Mouse (Mus musculus) embryo, embryonic 10 days (tissue): ENCODE measurements around the gene Gm21970.
"Not testable (repeated sequence)": the region's sequence is repeated elsewhere in the genome, so short reads cannot be mapped to it uniquely, and the experiment has no call there.

ENCODE experiments used
- DNase-seq: peaks from one replicate; pipeline ENCODE4 v3.0.0-alpha.2; 2015; ENCODE audit warnings: low spot score

Gene Gm21970

DNA sequence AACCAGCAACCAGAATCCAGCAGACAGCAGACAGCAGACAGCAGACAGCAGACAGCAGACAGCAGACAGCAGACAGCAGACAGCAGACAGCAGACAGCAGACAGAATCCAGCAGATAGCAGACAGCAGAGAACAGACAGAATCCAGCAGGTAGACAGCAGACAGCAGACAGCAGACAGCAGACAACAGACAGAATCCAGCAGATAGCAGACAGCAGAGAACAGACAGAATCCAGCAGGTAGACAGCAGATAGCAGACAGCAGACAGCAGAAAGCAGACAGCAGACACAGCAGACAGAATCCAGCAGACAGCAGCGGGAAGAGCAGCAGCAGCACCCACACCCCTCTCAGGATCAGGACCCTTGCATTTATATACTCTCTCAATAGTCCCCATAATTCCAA, 47.1 kb downstream of the Gm21970 start:
- not testable (repeated sequence) for DNase-seq

DNA sequence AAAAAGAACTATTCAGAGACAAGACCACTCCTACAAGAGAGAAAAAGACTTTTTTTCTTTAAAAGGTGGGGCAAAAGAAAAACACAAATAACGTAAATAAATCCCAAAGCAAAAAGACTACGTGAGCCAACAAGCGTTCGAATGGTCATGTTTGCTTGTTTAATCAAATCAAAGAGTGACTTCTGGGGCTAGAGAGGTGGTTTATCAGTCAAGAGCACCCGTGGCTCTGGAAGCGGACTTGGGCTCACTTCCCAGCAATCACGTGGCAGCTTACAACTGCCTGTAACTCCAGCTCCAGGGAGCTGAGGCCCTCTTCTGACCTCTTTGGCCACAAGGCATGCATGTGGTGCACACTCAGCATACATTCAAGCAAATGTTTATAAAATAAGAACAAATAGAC, 49.8 kb downstream of the Gm21970 start:
- DNase-seq: peak; percentile 25

DNA sequence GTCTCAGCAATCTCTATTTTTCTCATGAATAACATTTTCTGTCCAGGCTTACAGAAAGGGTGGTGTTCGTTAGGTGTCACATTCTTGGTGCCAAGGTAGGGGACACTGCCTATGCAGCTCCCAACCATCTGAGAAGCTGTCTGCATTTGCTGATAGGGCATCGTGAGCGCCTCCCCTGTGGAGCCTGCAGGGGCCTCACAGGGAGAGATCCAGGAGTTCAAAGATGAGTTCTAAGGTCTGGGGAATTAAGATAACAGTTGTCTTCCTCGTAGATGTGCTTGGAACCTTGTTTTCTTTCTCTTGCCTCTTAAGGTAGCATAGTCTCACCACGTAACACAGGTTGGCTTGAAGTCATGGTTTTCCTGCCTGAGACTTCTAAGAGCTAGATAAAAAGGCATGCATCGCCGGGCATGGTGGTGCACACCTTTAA, 50.3 kb downstream of the Gm21970 start:
- DNase-seq: no peak

DNA sequence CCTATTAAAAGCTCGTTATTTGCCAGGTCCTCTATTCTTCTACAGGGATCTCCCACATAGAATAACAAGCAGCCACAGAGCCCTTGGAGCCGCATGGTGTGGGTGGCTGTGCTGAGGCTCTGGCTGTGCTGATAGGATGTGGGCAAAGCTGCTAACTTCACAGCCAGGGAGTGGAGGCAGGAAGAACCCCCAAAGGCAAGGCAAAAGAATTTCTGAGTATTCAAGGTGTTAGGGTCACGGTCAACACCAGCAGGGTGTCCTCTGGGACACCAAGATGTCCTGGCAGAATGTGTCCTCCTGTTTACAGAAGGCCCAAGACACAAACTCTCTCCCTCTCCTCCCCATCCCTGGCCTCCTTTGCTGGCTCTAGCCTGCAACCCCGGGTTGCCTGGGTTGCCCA, 50.9 kb downstream of the Gm21970 start:
- DNase-seq: no peak

DNA sequence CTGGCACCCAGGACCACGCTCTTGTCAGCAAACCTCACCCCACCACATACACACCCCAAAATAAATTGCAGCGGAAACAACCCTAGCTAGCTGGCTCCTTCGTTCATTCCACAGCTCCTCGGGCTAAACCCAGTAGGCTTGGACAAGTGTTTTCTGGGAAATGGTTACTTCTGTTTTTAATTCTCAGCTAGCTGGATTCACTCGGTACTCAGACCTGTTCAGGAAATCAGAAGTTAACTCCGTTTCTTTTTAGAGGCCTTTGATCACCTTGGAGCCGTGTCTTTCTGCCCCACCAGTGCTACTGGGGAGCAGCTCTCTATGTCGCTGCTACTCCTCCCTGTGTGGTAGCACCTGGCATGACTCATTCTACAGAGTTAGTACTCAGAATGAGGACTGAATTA, 51.7 kb downstream of the Gm21970 start:
- no peak for DNase-seq

DNA sequence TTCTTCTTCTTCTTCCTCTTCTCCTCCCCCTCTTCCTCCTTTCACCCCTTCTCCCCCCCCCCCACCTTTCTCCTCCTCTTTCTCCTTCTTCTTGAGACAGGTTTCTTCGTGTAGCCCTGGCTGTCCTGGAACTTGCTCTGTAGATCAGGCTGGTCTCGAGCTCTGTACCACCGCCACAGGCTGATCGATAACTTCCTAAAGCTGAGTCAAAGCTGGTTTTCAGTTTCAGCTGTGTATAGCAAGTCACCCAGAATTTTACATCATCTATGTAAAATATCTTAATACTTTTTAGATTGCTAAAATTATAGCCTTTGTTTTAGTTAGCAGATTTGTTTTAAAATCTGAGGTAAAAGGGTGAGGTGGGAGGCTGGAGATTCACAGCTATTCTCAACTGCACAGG, 53.3 kb downstream of the Gm21970 start:
- DNase-seq: no peak

DNA sequence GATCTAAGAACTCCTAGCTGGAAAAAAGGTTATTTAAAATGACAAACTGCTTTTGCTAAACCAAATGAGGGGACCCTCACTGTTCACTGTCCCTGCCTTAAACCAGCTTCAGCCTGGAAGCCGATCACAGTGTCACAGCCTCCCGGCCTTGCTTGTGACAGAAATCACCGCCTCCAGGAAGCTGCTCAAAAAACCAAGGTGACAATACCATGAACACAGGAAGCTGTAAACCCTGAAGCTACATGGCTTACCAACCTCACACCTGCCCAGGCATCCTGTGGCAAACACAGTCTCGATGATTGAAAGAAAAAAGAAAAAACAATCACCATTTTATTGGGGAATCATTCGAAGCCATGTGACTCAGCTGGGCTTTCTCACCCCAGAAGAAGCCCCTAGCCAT, 54.0 kb downstream of the Gm21970 start:
- no peak for DNase-seq

DNA sequence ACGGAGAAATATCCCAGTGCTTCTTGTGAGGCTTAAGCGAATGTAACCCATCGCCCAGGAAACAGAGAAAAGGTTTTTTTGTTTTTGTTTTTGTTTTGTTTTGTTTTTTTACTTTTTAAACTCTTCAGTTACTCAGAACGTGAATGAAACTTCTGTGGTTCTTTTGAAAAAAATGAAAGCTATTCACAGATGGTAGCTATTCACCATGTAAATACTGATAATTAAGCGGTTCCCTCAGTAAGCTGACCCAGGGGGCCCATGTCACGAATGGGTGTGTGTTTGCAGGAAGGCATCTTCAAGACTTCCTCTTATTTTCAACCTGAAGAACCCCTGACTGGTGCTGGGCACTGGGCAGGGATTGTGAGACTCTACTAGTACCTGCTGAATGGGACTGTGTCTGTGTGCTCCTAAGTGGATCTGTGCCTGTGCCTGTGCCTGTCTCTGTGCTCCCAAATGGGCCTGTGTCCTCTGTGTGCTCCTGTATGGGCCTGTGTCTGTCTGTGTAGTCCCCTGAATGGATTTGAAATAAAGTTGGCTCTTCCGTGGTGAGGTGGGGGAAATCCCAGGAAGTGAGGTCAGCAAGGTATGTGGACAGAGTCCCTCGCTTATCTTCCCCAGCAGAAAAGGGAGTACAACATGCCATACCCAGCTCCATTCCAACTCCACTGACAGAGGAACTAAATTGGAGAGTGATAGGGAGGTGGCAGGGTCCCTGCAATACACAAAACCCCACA, 55.4 kb downstream of the Gm21970 start:
- no peak for DNase-seq

DNA sequence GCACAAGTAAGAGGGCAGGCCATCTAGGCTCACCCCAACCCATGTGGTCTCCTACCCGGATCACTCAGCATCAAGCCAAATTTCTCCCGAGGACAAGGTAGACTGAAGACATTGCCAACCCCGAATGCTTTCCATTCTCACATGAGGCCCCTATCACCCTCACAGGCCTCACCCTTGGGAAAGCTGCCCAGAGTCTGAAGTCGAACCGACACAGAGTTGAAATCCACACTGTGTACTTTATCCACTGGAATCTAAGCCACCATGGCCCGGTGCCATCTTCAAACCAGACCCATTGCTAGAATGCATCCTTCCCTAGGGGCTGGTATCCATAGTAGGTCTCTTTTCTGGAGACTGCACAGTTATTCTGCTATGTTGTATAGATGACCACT, 56.0 kb downstream of the Gm21970 start:
- no peak for DNase-seq

DNA sequence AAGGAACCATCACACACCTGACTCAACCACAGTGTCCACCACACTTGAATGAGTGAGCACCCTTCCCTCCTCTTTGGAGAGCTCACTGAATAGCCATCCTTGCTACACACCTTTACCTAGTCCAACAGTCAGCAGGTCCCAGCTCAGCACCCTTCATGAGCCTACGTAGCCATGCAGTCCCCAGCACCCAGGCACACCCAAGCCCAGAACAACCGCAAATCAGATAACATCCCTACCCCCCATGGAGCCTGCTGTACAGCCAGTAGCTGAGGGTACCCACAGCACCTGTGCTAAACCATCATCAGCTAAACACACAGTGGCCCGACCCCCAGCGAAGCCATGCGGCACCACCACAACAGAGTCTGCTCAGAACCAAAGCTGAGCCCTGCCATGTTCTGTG, 56.6 kb downstream of the Gm21970 start:
- DNase-seq: no peak

DNA sequence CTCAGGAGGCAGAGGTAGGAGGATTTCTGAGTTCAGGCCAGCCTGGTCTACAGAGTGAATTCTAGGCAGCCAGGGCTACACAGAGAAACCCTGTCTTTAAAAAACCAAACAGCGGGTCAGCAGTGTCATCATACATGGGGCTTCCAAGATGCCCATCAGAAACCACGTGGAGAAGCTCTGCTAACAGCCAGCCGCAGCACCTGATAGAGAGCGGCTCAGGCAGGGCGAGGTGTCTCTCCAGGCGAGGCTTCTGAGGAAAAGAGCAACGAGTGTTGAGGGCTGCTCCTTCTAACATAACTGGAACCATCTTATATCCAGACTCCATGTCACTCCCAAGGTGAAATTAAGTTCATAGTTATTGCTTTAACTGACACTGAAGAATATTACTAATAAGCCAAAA, 57.4 kb downstream of the Gm21970 start:
- no peak for DNase-seq

DNA sequence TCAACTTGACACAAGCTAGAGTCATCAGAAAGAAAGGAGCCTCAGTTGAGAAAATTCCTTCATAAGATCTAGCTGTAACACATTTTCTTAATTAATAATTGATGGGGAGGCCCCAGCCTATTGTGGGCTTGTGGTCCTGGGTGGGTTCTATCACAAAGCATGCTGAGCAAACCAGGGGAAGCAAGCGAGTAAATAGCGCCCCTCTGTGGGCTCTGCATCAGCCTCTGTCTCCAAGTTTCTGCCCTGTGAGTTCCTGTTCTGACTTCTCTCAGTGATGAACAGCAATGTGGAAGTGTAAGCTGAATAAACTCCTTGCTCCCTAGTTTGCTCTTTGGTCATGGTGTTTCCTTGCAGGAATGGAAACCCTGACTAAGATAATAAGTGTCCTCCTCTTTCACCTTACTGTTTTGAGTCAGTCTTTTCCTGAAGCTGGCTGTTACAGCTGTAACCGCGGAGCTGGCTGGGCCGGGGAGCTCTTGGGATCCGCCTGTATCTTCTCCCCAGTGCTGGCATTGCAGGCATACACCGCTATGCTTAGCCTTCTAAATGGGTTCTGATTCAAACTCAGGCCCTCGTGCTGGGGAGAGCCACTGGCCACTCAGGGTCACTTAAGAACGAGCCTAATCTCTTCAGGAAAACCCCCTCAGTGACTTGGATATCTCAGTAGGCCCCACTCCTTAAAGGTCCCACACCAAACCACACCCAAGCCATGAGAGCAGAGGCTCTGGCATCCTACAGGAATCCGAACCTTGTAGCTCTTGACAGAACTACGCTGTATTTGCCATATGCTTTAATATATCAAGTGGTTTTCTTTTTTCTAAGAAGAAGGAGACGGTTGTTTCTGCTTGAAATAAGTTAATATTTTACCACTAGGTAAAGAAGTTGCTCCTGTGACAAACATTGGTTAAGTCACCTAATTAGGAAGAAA, 58.9 kb downstream of the Gm21970 start:
- no peak for DNase-seq

DNA sequence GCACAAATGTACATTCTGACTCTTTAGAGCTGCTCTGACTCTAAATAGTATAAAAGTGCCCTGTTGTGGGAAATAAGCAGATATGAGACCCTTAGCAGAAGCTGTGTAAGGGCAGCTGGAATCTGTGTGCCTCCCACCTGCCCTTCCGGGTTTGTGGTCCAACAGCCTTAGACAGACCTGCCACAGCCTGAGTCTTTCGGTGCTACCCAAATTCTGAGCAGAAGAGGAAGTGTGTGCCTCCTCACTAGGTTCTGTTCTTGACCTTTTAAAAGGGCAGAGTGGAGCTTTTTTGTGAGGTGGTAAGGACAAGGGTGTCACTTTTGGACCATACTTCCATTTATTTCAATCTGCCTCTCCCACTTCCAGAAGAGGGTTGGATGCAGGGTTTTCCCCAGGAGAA, 60.4 kb downstream of the Gm21970 start:
- DNase-seq: no peak

DNA sequence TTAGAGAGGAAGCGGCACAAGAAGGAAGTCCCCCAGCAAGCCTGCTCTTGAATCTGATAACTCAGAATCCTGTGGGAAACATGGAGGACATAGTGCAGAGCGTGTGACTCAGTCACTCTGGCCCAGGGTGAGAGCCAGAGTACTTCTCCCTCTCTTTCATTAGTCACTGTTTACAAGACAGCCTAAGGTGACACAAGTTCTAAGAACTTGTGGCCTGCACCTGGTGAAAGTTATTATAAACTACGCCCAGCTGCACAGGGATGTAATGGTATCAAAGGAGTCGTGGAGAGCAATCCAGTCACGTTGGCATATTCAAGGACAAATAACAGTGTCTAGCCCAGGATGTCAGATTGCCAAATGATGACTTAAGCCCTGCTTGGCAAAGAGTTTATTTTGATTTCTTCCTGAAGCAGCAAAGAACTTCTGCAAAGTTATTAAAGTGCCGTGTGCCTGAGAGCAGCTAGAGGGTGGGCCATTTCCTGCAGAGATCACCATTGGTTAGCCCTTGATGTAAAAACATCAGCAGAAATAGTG, 60.9 kb downstream of the Gm21970 start:
- no peak for DNase-seq

DNA sequence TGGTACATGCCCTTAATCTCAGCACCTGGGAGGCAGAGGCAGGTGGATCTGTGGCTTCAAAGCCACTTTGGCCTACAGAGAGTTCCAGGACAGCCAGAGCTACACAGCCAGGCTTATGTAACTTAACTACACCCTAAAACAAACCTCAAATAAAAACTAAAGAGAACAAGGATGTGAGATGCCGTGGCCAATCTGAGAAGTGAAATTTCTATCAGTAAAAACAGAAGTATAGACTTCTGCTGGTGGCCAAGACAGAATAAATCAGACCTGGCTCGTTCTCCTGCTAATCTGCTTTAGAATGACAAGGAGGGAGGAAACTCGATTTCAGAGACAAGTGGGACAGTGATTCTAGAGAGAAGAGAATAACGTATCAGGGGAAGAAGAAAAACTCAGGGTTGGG, 64.3 kb downstream of the Gm21970 start:
- no peak for DNase-seq

DNA sequence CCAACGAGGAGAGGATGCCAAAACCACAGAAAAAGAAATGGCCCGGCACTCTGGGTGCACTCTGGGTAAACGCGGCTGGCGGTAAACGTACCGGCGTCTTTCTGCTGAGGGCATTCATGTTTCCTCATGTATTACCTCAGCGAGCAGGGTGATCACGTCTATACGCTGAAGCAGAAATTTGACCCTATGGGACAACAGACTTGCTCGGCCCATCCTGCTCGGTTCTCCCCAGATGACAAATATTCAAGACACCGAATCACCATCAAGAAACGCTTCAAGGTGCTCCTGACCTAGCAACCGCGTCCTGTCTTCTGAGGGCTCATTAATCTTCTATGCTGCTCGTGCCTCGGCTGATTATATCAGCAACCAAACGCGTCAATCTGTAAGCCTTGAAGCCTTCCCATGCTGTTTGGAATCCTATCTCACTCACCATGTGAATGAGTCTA, 66.8 kb downstream of the Gm21970 start:
- no peak for DNase-seq

DNA sequence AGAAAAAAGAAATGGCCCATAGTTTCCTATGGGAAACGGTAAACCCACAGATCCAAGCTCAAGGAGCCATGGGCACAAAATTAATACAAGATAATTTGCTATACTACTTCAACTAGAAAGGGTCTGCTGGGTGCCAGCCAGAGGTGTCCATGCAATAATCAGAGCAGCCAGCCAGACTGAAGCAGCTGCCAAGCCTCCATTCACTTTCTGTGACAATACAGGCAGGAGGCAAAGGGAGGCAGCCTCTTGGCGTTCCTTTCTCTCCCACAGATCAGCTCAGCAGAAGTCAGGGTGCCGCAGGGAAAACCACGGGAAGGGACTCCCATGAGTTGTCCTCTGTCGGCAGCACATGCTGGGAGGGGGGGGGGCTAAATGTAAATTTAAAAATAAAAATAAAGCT, 67.5 kb downstream of the Gm21970 start:
- no peak for DNase-seq

DNA sequence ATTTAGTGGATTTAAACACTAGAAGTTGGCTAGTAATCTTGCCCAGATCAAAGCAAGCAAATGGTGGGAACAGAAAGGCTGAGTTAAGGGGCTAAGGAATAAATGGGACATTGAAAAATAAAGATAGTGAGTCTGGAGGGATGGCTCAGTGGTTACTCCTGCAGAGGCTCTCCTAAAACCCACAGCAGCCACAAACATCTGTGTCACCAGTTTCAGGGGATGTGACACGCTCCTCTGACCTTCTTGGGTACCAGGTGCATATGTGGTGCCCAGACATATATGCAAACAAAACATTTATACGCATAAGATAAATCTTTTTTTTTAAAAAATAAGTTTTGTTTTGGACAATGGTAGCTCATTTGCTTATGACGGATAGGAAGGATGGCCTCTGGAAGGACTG, 67.9 kb downstream of the Gm21970 start:
- DNase-seq: no peak

DNA sequence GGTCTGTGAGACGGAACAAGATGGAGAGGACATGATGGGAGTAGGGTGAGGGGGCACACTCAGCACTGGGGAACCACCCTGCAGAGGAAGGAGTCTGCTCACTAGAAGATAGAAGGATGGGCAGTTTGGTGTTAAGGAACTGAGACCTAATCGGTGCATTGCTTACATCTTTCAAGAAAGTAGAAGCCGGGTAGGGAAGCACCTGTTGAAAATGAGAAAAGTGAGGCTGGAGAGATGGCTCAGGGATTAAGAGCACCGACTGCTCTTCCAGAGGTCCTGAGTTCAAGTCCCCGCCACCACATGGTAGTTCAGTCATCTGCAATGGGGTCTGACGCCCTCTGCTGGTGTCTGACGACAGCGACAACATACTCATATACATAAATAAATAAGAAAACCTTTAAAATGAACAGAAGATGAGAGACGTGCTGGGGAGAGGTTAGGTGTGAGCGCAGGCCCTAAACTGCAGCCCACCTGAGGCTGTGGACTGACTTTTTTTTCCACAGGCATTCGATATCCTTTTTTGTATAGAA, 68.4 kb downstream of the Gm21970 start:
- no peak for DNase-seq

DNA sequence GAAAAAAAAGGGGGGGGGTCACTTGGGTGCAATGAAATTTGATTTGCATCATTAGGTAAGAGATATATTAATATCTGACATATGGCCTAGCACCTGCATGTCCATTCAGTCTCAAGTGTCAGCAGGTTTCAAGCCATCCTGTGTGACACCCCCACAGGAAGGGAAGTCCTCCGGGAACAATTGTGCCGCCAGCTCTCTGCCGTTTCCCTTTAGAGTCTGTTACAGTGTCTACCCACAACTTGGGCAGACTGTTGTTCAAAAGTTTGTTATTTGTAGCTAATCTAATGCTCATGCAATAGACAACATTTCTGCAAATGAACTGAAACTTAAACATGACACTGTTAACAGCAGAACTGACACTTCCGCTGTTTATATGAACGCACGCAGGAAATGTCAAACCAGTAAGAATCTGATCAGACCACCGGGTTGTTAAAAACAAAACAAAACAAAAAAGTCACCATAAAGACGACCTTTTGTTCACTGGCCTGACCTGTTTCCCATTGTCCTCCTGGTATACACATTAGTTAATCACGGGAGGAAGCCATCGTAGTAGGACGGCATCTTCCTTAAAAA, 69.6 kb downstream of the Gm21970 start:
- DNase-seq: no peak

DNA sequence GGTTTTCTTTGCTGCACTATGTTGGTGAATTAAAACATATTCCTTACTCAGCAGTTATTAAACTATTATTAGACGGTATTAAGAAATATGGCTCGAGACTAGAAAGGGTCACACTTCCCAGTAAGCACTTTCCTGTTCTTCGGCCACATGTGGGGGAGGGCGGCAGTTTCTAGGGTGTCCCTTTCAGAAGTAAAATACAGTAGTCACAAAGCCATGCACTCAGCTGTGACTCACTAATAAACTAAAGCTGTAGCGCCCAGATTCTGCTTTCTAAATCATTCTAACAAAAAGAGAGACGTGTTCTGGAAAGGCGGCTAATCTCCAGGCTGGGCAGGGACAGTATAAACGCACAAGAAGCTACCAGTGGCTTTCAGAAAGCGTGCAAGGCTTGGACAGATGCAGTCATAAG, 70.3 kb downstream of the Gm21970 start:
- DNase-seq: no peak

DNA sequence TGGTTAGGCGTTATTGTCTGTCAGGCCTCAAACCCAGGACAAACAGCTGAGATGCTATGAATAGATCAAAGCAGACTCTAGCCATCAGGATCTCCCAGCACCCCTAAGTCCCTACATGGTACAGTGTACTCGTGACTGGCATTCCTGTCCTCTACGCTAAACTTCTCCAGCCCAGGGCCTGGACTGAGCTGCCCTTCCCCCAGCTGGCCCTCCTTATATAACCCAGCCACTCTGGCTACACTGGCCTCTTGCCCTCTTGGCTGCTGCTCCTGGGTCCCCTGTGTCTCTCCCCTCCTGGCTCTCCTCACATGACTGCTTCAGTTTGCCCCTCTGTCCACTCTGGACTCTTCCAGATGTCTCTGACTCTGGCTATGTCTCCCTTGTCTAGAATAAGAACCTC, 71.1 kb downstream of the Gm21970 start:
- DNase-seq: no peak

DNA sequence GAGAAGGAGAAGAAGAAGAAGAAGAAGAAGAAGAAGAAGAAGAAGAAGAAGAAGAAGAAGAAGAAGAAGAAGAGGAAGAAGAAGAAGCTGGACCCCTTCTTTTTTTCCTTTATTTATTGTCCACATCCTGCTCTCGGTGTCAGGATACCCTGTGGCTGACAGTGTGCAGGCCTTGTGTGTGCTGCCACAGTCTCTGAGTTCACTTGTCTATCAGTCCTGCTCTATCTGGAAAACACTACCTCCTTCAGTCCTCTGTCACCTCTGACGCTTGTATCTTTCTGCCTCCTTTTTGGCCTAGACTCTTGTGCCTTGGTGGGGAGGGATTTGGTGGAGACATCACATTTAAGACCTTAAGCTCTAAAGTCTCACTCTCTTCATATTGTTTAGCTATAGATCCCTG, 71.9 kb downstream of the Gm21970 start:
- DNase-seq: no peak
